Mouse (Mus musculus): ENCODE measurements around the gene Adcy2. TPM values are rescaled to one million over a fixed set of nuclear protein-coding genes. Genes with fewer than 3 reads are reported as not detected.

Adcy2 gene
- total RNA-seq (2023): not detected

GRCm38 (mm10) chr13:68998918-68999801 is at the start of gene Adcy2:
Gene Adcy2, minus strand, starts transcription at chr13:68999541.

GRCm38 (mm10) chr13:68597199-68597598 is 402.1 kb downstream of the Adcy2 start, which contains the start of gene 1700001L19Rik:
Gene 1700001L19Rik, plus strand, starts transcription at chr13:68597421.

GRCm38 (mm10) chr13:68581747-68582516 is 417.4 kb downstream of the Adcy2 start, which contains the start of the genes Mtrr and Fastkd3:
Gene Mtrr, minus strand, starts transcription at chr13:68582149.
Gene Fastkd3, plus strand, starts transcription at chr13:68582234.

All from T-cell, adult 66 days (primary cell).